Mouse (Mus musculus) heart, adult 9 months (tissue): ENCODE results near the gene N4bp2l2.
A peak's percentile ranks its signal among the peaks of the same experiment; 100 is the strongest.

Experiments
- DNase-seq, 2 experiments: peaks; one replicate each; pipeline ENCODE4 v3.0.0; 2022; ENCODE audit warnings: low spot score in 2 of 2

N4bp2l2 gene

GRCm38 (mm10) chr5:150598202-150599119, 67.5 kb downstream of the N4bp2l2 start:
- DNase-seq = no peak

GRCm38 (mm10) chr5:150597088-150597487, 68.9 kb downstream of the N4bp2l2 start, which contains the start of gene N4bp2l1:
TSS of gene N4bp2l1 (minus strand) at chr5:150597188.
- DNase-seq = no peak

GRCm38 (mm10) chr5:150595366-150596016, 70.5 kb downstream of the N4bp2l2 start:
- DNase-seq = no peak

GRCm38 (mm10) chr5:150594649-150595339, 71.2 kb downstream of the N4bp2l2 start:
- DNase-seq = peak in 1 of 2 experiments; percentile 30

DNA sequence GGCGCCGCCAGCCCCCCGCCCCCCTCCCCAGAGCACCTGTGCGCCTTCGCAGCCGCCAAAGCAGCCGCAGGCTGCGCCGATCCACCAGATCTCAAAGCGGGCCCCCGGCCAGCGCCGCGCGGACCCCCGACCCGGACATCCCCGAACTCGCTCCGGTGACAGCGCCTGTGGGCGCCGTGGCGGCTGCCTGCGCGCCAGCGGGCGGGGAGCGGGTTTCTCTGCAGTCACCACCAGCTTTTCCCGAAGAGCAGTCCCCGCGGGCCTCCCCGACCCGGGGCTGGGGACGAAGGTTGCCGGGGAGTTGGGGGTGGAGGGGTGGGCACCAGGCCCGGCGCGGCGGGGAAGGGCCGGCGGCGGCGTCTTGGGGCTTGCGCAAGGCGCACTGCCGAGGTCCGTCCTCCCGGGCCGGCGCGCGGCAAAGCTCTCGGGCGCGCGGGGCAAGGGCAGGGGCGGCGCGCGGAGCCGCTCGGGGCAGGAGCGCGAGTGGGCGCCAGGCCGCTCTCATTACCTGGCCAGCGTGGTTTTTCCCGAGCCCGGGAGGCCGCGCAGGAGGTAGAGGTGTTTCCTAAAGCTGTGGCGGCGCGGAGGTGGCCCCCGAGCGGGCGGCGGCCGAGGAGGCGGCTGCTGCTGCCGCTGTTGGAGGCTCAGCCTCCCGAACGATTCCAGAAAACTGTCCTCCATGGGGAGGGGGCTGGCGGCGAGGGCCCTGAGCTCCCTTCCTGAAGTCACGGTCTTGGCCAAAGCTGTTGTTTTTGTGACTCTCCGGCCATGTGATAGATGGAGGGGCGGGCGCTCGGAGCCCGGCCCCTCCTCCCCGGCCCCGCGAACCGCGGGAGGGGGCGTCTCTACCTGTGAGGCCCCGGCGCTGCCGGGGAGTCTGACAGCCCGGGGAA, 72.0 kb downstream of the N4bp2l2 start:
- DNase-seq = peak; percentile 43 to 46

DNA sequence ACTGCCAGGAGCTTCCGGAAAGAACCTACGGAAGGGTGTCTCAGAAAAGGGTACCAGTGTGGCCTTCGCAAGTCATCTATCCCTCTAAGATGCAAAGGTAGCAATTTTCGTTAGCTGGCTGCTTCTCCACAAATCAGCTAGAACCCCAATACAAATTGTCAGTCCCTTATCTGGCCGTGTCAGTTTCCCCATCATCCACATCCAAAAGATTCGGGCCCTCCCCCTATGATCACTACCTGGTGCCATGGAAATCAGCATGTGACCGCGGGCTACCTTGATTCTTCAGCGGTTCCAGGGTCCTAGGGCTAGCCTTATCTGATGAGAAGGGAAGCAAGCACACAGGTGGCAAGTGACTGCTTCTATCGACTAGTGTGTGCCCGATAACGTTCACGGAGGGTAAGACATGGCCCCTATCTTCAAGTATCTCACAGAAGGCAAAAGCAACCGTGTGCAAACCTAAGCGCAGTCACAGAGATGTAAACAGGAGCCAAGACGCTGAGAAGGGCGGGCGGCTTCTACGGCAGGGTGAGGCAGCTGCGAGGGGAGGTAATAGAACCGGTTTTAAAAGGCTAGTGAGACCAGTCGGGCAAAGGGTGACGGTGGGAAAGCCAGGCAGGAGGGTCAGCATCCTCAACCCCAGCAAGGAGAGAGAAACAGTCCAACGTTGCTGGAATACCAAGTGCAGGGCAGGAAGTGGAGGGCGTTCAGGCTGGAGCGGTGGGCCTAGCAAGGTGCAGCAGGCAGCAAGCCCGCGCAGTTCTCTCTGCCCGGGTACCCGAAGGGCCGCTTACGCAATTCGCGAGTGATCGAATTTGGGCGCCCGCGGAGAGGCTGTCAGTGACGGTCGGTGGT, 72.9 kb downstream of the N4bp2l2 start:
- no peak for DNase-seq

GRCm38 (mm10) chr5:150592186-150592903, 73.6 kb downstream of the N4bp2l2 start:
- no peak for DNase-seq

DNA sequence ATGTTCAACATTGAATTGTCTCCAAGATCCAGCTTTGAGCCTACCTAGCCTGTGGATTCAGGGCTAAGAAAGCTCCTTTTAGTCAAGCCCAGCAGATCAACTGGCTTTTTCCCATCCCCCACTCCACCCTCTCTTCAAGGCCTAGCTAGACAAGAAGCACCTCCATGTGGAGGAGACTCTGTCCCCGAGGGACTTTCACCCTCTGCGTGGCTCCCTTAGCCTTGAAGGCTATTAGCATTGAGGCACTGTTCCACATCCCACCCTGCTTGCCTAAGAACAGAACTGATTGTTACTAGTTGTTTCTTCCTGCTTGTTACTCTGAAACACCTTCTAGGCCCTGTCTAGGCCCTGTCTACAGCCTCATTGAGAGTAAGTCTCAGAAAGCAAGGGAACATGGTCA, 76.0 kb downstream of the N4bp2l2 start:
- no peak for DNase-seq

DNA sequence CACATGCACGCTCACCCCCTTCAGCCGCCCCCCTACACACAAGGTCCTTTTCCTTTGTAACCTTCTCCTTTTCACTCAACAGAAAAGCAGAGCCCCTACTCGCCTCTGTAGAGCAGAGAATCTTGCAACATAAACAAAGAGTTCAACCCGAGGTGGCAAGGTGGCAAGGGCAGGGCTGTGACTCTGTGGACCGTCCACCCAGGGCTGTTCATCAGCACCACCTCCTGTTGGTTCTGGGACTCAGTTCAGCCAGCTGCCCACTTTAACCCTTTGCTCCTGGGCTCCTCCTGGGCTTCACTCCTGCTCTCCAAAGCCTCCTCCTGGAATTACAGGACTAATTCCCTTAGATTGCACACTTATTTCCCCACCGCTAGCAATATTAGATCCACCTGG, 81.7 kb downstream of the N4bp2l2 start:
- DNase-seq = no peak

DNA sequence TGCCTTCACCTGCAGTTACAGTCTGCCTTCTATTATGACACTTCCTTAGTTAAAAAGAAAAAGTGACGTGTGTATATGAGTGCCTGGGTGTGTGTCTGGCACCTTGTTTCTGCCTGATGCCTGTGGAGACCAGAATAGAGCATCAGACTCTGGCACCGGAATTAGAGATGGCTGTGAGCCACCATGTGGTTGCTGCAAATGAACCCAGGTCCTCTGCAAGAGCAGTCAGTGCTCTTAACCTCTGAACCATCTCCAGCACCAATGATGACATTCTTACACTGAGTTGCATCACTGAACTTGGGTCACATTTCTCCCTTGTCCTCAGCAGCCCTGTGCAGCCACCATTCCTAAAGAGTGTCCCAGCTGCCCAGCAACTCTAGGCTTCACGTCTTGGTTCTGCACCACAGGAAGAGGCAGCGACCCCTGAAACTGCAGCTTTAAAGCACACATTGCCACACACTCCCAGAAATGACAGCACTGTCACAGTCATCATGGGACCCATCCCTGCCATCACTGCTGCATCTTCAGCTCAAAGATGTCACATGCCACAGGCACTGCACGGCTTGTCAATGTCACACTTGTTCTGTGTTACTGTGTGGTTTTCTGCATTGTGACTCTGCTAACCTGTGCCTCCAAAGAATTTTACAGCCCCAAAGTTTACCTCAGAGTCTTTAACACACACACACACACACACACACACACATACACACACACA, 82.2 kb downstream of the N4bp2l2 start:
- peak in 1 of 2 experiments; percentile 43 for DNase-seq

DNA sequence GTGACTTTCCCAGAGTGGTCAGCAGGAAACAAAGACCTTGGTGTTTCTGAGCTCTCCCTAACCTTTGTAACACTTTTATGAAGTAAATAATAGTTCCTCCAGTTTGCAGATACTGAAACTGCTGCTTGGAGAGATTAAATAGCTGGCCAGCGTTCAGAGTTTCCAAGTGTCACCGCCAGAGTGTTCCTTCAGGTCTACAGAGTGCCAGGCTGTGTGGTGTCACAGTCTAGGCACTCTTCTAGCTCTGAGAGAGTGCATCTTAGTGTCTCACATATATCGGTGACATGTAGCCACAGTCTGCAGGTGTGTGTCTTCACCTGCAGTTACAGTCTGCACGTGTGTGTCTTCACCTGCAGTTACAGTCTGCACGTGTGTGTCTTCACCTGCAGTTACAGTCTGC, 82.8 kb downstream of the N4bp2l2 start:
- no peak for DNase-seq

DNA sequence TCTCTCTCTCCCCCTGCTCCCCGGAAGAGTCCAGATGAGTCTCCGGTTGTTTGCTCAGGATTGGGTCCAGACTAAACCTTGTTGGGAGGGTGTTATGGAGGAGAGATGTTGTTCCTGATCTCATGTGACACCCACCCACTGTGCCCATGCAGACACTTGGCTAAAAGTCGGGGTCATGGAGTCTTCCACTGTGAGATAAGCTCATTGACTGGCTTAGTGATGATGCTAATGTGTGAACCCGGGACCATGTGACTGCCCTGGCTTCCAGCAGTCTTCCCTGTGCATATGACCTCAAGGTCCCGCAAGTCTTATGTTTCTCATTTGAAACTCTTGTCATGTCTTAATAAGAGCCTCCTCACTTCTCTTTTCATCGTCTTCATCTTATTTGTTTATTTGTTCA, 84.8 kb downstream of the N4bp2l2 start:
- DNase-seq = no peak

GRCm38 (mm10) chr5:150578613-150579171, 87.3 kb downstream of the N4bp2l2 start:
- no peak for DNase-seq

- no peak for DNase-seq
These were observed 89.2 kb downstream of the N4bp2l2 start for GRCm38 (mm10) chr5:150576832-150577231.

DNA sequence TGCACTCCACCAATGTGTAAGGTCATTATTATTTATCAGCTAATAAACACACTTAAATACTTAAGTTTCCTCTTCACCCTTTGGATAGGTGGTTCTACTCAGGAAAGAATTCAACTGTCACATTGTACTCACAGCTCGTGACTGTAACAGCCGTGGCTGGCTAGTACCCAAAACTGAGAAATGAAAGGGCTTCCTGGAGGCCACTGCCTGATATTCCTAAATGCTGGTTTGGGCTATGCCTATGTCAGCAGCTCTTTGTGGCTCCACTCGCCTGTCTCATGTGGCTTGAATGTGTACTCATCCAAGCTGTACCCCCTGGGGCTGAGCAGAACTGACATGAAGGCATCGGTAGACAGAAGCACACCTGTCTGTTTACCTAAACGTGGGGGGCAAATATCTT, 91.1 kb downstream of the N4bp2l2 start:
- no peak for DNase-seq

DNA sequence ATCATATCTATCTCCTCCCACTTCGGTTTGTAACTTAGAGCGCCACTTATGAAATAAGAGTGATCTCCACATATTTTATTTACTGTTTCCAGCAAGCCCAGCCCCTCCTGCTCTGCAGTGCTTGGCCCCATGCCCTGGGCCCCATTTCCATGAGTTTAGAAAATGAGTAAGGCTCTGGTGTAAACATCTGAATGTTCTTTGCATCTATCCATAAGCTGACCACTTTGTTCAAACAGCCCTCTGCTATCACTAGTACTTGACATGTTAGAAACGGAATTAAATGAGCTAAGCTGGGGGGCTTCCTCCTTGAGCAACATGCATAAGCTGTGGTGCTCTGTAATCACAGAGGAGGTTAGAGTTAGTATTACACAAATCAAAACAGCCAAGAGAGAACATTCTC, 91.6 kb downstream of the N4bp2l2 start:
- DNase-seq = no peak

- no peak for DNase-seq
These were observed 95.3 kb downstream of the N4bp2l2 start for GRCm38 (mm10) chr5:150570496-150571219.

GRCm38 (mm10) chr5:150566971-150567370, 99.0 kb downstream of the N4bp2l2 start:
- no peak for DNase-seq
